Mouse (Mus musculus) kidney, adult 2 months (tissue): ENCODE data around the gene Tnrc6b.

ENCODE experiments used
- CTCF ChIP-seq: fragments of 200-500 bp; conservative IDR thresholded peaks from 2 replicates; pipeline ENCODE4 v1.5.1; 2011; ENCODE audit warnings: low read depth, mild to moderate bottlenecking, control low read depth, low read length, moderate library complexity, mixed read lengths; ENCODE audit not compliant: insufficient read depth, insufficient read length
- POLR2A ChIP-seq: fragments of 200-500 bp; IDR thresholded peaks from one replicate; pipeline ENCODE4 v1.6.1; 2011; ENCODE audit warnings: low read depth, low read length, control low read depth

DNA sequence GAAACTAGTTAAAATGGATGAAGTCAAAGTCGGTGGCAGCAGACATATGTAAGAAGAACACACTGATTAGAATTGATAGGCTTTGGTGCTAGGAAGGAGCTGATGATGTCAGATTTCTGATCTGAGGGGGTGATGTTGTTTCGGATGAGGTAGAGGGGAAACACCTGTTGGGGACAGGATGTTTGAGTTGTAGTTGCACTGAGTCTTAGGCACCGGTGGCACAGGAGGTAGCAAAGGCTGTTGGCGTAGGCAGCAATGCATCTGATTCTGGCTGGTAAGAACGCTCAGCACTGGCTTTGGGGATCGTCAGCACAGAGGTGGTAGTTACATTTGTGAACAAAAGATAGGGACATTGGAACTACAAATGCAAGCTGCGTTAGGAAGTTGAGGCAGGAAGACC lies 32.5 kb downstream of the Tnrc6b start:
- TF ChIP-seq CTCF (no peak), POLR2A (no peak)
